Mouse (Mus musculus) lung, postnatal 0 days (tissue): ENCODE results near the gene Akr1b7.

Source experiments
- CTCF ChIP-seq: IDR thresholded peaks from 2 replicates; pipeline ENCODE4 v1.5.1; 2016; ENCODE audit warnings: antibody characterized with exemption, mild to moderate bottlenecking
- EP300 ChIP-seq: IDR thresholded peaks from 2 replicates; pipeline ENCODE4 v1.6.1; 2016; ENCODE audit warnings: antibody characterized with exemption, mild to moderate bottlenecking, control low read depth

DNA sequence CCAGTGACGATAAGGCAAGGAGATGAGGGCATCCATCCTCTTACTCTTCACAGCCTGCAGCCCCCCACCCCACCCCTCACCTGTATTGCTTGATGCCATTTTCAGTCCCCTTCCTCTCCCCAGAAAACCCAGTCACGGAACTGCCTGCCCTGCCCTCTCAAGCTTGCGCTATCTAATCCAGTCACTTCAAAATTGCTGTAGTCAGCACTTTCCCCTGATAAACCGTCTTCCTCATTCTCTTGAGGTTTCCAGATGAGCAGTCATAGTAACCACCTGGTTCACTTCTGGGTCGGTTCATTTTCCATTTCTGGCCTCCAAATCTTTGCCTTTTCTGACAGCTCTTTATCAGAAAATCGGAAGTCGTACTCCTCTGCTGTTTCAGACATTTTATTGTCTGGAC lies 38.3 kb upstream of the Akr1b7 start:
- TF ChIP-seq CTCF (no peak), EP300 (no peak)
